Mouse (Mus musculus) left cerebral cortex, postnatal 25 days (tissue): ENCODE measurements around the gene Tubgcp4. TPM values are rescaled to one million over a fixed set of nuclear protein-coding genes. Genes with fewer than 3 reads are reported as not detected.
A peak's percentile ranks its signal among the peaks of the same experiment; 100 is the strongest.

Experiments used
- DNase-seq, 2 experiments: peaks; one replicate each; pipeline ENCODE4 v3.0.0; 2022; ENCODE audit warnings: low spot score in 2 of 2, mixed read lengths in 1 of 2
- intact Hi-C: fragments of 180-260 bp; cut with DNase I; formaldehyde crosslinking; loops from one replicate; pipeline ENCODE4 v1.15.1; 2025
- total RNA-seq, 2 experiments: library from RNA; stranded (reverse); gene quantifications; 2 replicates each; pipeline ENCODE4 v1.2.3; 2021

Gene Tubgcp4
- total RNA-seq, 2 experiments from 2014 or later: 44.7 to 49.4 TPM

GRCm38 (mm10) chr2:121184142-121184541 lies 13.7 kb downstream of the Tubgcp4 start:
- intact Hi-C loops: no loop called here
- no peak for DNase-seq

GRCm38 (mm10) chr2:121188530-121188929 lies 18.1 kb downstream of the Tubgcp4 start:
- intact Hi-C loops: no loop called here
- DNase-seq: no peak

- intact Hi-C loops: loop anchor here (2.0 to 5.0 kb wide), 3 partner anchors 77 to 162 kb away; partner anchors contain the start of genes Ckmt1 and Ppip5k1
- DNase-seq: peak; percentile 38 to 87
Observed at GRCm38 (mm10) chr2:121195466-121195865, 25.0 kb downstream of the Tubgcp4 start.

- peak in 1 of 2 experiments; percentile 40 for DNase-seq
Observed at GRCm38 (mm10) chr2:121204276-121204675, 33.8 kb downstream of the Tubgcp4 start.

DNA sequence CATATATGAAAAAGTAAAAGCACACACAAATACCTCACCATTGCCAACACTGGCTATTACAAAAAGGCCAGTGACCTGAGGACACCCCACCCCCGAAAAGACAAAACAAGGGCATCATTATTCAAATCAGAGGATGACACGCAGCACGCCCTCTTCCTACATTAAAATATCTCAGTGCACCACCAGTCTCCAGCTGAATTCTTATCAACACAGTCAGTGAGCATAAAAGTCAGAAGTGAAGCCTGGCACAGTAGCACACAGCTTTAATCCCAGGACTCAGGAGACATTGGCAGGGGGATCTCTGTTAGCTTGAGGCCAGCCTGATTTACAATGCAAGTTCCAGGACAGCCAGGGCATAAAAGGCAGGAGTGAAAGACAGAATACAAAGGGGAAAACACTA lies 36.1 kb downstream of the Tubgcp4 start:
- intact Hi-C loops: no loop called here
- no peak for DNase-seq

More at GRCm38 (mm10) chr2:121204276-121204675, 33.8 kb downstream of the Tubgcp4 start:
- intact Hi-C loops: no loop called here

DNA sequence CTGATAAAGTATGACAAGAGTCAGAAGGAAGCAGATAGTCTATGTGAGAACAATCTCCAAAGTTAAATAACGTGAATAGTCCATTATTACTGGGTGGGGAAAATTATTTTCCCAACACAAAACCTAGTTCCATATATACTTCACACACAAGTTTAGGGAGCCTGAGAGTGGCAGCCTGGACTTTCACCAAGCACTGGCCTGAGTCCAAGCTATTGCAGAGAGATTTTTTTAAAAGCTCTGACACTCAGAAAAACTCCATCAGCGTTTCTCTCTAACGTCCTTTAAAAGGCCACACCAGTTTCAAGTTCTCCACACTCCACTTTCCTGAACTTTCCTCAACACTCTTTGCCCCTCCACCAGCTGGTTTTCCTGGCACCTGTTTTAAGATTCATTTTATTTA lies 44.0 kb downstream of the Tubgcp4 start:
- intact Hi-C loops: no loop called here
- no peak for DNase-seq

DNA sequence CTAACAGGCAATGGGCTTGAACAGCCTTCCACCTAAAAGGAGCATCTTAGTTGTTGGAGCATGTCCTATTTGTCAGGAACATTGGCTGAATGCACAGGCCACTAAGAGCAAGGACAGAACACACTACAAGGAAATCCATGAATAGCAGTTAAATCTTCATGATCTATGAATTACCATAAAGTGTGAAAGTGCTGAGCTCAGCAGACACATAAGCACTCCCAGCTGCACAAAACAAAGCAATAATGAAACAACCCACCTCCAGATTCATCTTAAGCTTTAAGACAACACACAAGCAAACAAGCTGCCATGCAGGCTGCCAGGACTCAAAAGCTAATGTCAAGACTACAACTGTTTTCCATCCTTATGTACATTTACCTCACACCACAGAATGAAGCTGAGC lies 48.7 kb downstream of the Tubgcp4 start:
- intact Hi-C loops: no loop called here
- DNase-seq: no peak

DNA sequence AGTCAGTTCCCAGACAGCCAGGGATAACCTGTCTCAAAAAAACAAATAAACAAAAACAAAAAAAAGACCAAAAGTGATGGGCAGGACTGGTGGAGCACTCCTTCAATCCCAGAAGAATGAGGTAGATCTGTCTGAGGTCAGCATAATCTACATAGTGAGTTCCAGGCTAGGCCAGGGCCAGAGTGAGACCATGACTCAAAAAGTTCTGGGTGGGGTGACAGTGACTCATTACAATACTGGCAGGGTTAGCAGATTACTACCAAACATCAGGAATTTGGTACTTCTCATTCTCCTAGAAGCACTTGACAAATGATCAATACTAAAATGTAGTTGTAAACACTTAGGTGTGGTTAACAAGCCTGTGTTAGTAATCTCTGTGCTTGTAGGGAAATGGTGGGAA lies 49.5 kb downstream of the Tubgcp4 start:
- intact Hi-C loops: no loop called here
- DNase-seq: no peak

DNA sequence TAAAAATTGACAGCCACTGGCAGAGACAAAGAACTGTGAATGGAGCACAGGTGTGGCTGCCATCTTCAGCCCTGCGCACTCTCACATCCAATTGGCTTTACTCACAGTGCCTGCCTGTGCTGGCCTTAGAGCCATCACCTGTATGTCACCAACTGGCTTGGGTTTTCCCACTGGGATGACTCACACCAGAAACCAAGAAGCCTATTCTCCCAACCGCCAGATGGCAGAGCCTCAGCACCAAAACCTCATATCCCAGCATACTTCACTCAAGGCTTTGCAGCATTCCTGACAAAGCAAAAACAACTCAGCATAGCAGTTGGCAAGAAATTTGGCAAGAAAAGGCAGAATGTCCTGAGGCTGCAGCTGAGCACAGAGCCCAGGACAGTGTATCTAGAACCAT lies 52.6 kb downstream of the Tubgcp4 start:
- intact Hi-C loops: no loop called here

GRCm38 (mm10) chr2:121228135-121228534 lies 57.7 kb downstream of the Tubgcp4 start:
- intact Hi-C loops: no loop called here
- no peak for DNase-seq

More for the DNA sequence above, 52.6 kb downstream of the Tubgcp4 start:
- DNase-seq: peak; percentile 47 to 77

DNA sequence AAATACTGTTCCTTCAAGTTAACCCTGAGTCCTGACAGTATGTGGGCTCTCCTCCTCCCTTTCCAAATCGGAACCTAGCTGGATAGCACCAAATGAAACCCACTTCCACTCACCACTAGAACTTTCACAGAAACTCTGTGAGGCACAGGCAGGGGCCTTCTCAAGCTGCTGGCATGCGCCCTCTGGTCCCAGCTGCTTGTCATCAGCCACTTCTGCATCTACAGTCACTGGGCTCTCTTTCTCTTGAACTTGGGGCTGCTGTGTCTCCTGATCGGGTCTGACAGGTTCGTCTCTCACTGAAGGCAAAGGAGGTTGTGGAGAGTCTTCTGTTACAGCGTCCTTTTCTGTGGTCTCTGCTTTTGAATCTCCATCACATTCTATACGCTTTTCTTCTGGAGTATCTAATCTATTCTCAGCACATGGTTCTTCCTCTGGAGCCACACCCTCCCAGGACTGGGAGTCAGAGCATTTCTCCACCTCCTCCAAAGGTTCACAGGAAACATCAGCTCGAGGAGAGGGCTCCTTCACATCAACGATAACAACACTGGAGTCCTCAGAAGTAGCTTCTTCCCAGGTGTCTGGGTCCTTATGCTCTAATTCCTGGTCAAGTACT lies 65.1 kb downstream of the Tubgcp4 start:
- no peak for DNase-seq
- intact Hi-C loops: no loop called here

- intact Hi-C loops: no loop called here
- peak in 1 of 2 experiments; percentile 18 for DNase-seq
Observed at GRCm38 (mm10) chr2:121239426-121239825, 69.0 kb downstream of the Tubgcp4 start.

GRCm38 (mm10) chr2:121244099-121244498 lies 73.6 kb downstream of the Tubgcp4 start:
- peak in 1 of 2 experiments; percentile 33 for DNase-seq
- intact Hi-C loops: no loop called here

Other genes starting within 250 kb of the Tubgcp4 start
- gene Ubr1, start 199.9 kb upstream of the Tubgcp4 start, total RNA-seq: 10 to 100 TPM; 39.3 to 43.0 TPM
- 10 to 100 TPM; 24.7 to 27.3 TPM for gene Tmem62, start 193.6 kb upstream of the Tubgcp4 start, total RNA-seq
- gene Ccndbp1, start 162.3 kb upstream of the Tubgcp4 start, total RNA-seq: 10 to 100 TPM; 54.9 to 56.9 TPM
- gene Epb42, start 133.6 kb upstream of the Tubgcp4 start, total RNA-seq: not detected
- gene Tgm5, start 84.8 kb upstream of the Tubgcp4 start, total RNA-seq: not detected
- gene Tgm7, start 60.9 kb upstream of the Tubgcp4 start, total RNA-seq: under 1 TPM in 1 of 2 experiments, not detected in 1; 0.16 TPM
- gene Adal, start 30.2 kb upstream of the Tubgcp4 start, total RNA-seq: 10 to 100 TPM; 20.0 to 22.1 TPM
- 1 to 10 TPM; 7.9 to 8.1 TPM for gene Lcmt2, start 30.0 kb upstream of the Tubgcp4 start, total RNA-seq
- gene Zscan29, start 471 bp downstream of the Tubgcp4 start, total RNA-seq: 1 to 10 TPM; 6.5 to 7.1 TPM
- gene Trp53bp1, start 100.8 kb downstream of the Tubgcp4 start, total RNA-seq: 100 to 1,000 TPM; 131 to 158 TPM
- gene Map1a, start 118.9 kb downstream of the Tubgcp4 start, total RNA-seq: 100 to 1,000 TPM; 524 to 622 TPM
- 100 to 1,000 TPM; 111 to 122 TPM for gene Ppip5k1, start 184.7 kb downstream of the Tubgcp4 start, total RNA-seq
- 100 to 1,000 TPM; 371 to 391 TPM for gene Ckmt1, start 187.1 kb downstream of the Tubgcp4 start, total RNA-seq
- under 1 TPM; 0.09 to 0.62 TPM for gene Strc, start 216.5 kb downstream of the Tubgcp4 start, total RNA-seq
- gene Pdia3, start 243.1 kb downstream of the Tubgcp4 start, total RNA-seq: 100 to 1,000 TPM; 207 to 216 TPM
- gene Catsper2, start 243.1 kb downstream of the Tubgcp4 start, total RNA-seq: 1 to 10 TPM; 4.2 to 5.7 TPM